Mouse (Mus musculus): ENCODE data around the gene Fam118a.

GRCm38 (mm10) chr15:85047865-85048264 is 19.1 kb downstream of the Fam118a start:
- TF ChIP-seq CTCF (IDR thresholded peaks at IDR 0.05 in 2 of 3, conservative IDR thresholded peaks at IDR 0.05 in 1 of 3; ENCODE audit: control insufficient read depth in 1 of 3, insufficient read depth in 1 of 3, low read depth in 2 of 3, low read length in 3 of 3, poor library complexity in 1 of 3, severe bottlenecking in 1 of 3): no peak
- TF ChIP-seq POLR2A (IDR thresholded peaks at IDR 0.05; ENCODE audit: control insufficient read depth in 1 of 2, insufficient read depth in 1 of 2, low read depth in 1 of 2, low read length in 2 of 2, poor library complexity in 1 of 2): no peak

All from MEL (cell line).